Mouse (Mus musculus) heart, postnatal 10 days (tissue): ENCODE measurements at regions not wholly inside any gene's neighbourhood (a gene's known extent, or its start where the extent isn't known, plus 50 kb on each side); places are given as distances from the start of the nearest gene placed in this dataset.
A peak's percentile ranks its signal among the peaks of the same experiment; 100 is the strongest.

ENCODE experiments used
- DNase-seq, 2 experiments: peaks; one replicate each; pipeline ENCODE4 v3.0.0; 2021
- intact Hi-C: fragments of 180-260 bp; cut with DNase I; formaldehyde crosslinking; loops from one replicate; pipeline ENCODE4 v1.15.1; 2025

GRCm38 (mm10) chr15:61428818-61429415 is 506.1 kb upstream of the A1bg start:
- intact Hi-C loops, result no loop called here
- no peak for DNase-seq

- DNase-seq, result no peak
- intact Hi-C loops, result no loop called here
Measured at GRCm38 (mm10) chr15:61422989-61423388, 500.2 kb upstream of the A1bg start.

- peak; percentile 28 to 42 for DNase-seq
- intact Hi-C loops, result loop anchor here (5.0 kb wide), 1 partner anchor 565 kb away; no protein-coding TSS in a partner anchor
Measured at GRCm38 (mm10) chr15:61417506-61417905, 494.7 kb upstream of the A1bg start.

DNA sequence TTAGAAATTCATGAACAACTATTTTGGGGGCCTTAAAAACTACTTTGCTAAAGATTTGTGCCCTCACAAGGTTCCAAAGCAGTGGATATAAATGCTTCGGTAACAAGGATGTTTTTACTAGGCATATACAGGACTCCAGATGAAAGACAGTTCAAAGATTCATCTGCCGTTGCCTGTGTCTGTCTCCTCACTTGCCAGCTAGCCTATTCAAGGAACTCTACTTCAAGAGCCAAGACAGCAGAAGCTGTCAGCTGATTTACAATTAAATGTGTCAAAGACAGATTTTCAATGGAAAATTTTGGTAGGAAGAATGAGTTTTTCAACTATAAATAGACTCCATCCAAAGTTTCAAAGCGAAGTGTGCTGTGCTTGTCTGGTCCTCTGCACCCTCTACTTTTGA is 494.0 kb upstream of the A1bg start:
- DNase-seq, result no peak
- intact Hi-C loops, result loop anchor here (5.0 kb wide), 1 partner anchor 565 kb away; no protein-coding TSS in a partner anchor

DNA sequence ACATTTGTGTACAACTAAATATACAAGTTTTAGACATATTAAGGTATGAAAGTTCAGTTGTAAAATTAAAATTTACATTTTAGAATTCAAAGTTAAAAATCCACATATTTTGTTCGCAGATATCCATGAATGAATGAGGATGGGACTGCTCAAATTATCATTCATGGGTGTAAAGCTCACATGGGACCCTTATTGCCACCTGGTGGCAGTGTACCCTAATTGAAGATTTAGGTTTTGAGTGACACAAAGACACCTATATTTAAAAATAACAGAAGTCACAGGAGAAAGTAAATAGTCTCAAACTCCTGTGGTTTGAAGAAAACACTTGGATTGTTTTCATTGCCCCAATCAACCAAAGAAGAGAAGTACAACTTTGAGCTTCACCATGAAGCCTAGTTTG is 492.8 kb upstream of the A1bg start:
- DNase-seq, result peak; percentile 21 to 40
- intact Hi-C loops, result loop anchor here (5.0 kb wide), 1 partner anchor 567 kb away; no protein-coding TSS in a partner anchor

DNA sequence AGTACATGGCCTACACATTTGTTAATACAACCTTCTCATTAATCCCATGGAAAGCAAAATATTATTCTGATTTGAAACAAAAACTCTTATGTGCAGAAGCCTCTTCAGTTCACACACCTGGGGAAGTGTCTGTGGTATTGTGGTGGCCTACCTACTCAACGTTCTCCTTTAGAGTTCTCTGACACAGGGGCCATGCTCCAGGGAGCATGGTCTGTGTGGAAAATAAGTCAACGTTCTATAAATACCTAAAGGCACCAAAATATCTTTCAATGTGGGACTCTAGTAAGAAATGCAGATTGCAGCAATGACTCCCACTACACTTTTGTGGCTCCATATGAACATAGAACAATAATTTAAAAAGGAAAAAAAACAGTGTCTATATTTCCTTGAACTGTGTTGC is 489.0 kb upstream of the A1bg start:
- intact Hi-C loops, result no loop called here
- no peak for DNase-seq

- no peak for DNase-seq
- intact Hi-C loops, result no loop called here
Measured at GRCm38 (mm10) chr15:61410789-61411188, 488.0 kb upstream of the A1bg start.

GRCm38 (mm10) chr15:61408621-61409020 is 485.8 kb upstream of the A1bg start:
- intact Hi-C loops, result no loop called here
- DNase-seq, result no peak

DNA sequence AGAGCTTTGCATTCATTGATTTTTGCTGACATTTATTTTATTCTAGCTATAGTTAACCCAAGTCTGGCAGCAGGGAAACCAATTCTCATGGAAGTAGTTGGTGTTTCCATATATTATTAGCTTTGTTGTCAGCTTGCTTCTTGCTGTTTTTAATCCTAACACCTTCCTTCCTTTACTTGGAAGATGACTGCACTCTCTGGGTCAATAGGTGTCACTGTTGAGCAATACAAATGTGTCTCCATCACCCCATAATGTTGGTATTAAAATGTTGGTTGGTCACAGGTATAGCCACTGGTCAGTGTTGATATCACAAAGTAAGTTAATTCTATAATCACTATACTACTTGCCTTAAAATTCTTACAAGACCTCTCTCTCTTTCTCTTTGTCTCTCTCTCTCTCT is 477.9 kb upstream of the A1bg start:
- peak; percentile 23 to 39 for DNase-seq
- intact Hi-C loops, result loop anchor here (5.0 kb wide), 1 partner anchor 582 kb away; no protein-coding TSS in a partner anchor

GRCm38 (mm10) chr15:61399971-61400370 is 477.2 kb upstream of the A1bg start:
- no peak for DNase-seq
- intact Hi-C loops, result loop anchor here (2.0 to 5.0 kb wide), 3 partner anchors 49 to 582 kb away; no protein-coding TSS in a partner anchor

DNA sequence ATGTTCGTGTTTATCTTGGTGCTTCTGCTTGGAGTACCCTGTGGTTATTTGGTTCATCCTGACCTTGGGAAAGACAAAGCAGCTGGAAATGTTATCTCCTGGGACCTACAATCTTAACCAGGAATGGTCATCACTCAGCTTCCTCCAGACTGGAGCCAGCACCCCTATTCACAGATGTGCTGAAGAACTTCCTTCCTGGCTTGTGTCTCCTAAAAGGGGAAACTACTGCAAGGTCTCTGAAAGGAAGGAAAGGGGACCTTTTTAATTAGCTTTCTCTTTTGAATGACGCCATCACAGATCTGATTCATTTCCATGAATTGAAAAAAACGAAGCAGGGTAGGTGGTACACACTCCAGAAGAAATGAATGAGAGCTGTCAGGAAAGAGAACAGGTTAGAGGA is 476.0 kb upstream of the A1bg start:
- DNase-seq, result peak; percentile 9 to 15
- intact Hi-C loops, result loop anchor here (2.0 to 5.0 kb wide), 2 partner anchors 48 to 157 kb away; no protein-coding TSS in a partner anchor

DNA sequence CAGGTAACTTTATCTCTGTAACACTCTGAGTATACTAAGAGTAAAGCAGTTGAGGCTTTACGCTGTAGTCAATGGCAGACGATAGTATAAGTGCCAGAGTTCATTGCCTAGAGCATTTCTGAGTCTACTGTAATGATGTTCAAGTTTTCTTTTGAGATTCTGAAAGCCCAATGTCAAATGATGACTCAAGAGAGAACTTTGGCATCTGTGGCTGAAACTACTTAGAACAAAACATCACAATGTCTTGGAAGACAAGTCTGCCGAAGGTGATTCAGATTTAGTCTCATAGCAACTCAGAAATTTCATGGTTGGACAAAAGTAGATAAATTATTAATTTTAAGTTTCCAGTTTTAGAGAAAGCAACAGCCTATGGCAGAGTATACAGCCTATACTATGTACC is 474.2 kb upstream of the A1bg start:
- intact Hi-C loops, result loop anchor here (5.0 kb wide), 1 partner anchor 155 kb away; no protein-coding TSS in a partner anchor
- no peak for DNase-seq

GRCm38 (mm10) chr15:61395296-61395826 is 472.5 kb upstream of the A1bg start:
- peak; percentile 48 to 56 for DNase-seq
- intact Hi-C loops, result loop anchor here (2.0 to 5.0 kb wide), 3 partner anchors 31 to 239 kb away; no protein-coding TSS in a partner anchor

- intact Hi-C loops, result no loop called here
- no peak for DNase-seq
Measured at GRCm38 (mm10) chr15:61380666-61381065, 457.9 kb upstream of the A1bg start.

DNA sequence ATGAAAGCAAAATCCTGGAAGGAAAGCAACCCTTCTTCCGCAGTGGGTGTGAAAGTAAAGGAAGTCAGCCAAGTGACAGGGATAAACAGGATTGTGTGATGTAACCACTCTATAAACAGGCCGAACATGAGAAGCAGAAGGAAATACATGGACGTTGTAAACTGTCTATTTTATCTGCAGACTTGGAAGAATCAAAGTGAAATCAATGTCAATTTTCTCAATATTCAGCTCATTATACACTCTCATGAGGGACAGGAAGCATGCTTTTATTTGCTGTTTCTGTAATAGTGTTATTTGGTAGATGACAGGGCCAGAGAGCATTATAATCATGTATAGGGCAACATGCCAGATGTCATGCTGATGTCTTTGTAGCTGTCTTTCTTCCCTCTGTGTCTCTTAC is 443.5 kb upstream of the A1bg start:
- intact Hi-C loops, result no loop called here
- no peak for DNase-seq

DNA sequence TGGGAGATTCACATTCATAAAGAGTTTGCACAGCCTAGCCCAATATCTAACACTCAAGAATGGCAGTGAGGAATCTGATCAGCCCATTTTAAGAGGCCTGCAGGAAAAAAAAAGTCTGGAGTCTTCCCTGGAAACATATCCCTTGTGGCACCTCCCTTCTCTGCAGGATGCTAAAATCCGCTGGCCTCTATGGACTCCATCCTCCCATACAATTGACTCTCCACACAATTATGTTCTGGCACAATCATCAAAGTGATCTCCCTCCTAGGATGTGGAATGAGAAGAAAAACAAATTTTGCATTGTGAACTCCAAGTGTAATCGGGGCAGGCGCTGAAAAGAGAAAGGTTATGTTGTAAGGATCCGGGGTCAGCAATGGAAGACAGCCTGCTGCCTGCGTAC is 442.7 kb upstream of the A1bg start:
- intact Hi-C loops, result loop anchor here (2.0 kb wide), 1 partner anchor 29 kb away; no protein-coding TSS in a partner anchor
- peak in 1 of 2 experiments; percentile 12 for DNase-seq

DNA sequence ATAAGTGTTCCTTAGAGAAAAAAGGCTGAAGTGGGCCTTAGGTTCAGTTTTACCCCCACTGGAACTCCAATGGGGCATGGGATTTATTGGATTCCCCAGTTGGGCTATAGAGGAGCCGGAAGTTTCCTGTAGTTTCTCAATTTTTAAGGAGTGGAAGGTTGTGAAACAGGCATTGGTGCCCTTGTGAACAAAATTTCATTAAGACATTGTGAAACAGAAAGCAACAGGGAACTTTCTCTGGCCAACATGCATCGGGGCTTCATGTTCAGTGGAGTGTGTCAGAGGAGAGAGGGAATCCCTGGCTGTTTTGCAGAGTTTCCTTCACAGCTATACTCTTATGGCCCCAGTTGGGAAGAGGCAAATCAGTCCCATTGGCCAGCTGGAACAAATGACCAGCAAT is 441.6 kb upstream of the A1bg start:
- no peak for DNase-seq
- intact Hi-C loops, result loop anchor here (2.0 kb wide), 1 partner anchor 30 kb away; no protein-coding TSS in a partner anchor

GRCm38 (mm10) chr15:61361254-61361653 is 438.4 kb upstream of the A1bg start:
- intact Hi-C loops, result no loop called here
- DNase-seq, result no peak

DNA sequence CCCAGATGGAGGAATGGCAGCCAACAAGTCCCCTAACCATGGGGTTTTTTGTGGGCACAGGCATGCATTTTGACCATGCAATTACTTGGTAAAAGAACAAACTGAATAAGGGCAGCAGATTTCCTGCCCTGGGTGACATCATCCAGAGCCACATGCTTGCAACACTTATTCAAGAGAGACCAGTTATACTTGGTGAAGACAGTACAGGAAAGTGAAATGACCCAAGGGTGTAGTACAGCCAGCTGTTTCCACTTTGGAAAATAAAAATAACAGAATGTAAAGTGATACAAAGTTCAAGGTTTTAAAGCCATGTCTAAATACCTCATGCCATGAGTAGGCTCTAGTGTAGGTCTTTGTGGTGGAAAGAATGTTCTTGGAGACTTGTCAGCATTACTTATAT is 432.5 kb upstream of the A1bg start:
- intact Hi-C loops, result no loop called here
- no peak for DNase-seq

- intact Hi-C loops, result loop anchor here (2.0 kb wide), 1 partner anchor 47 kb away; no protein-coding TSS in a partner anchor
- no peak for DNase-seq
Measured at GRCm38 (mm10) chr15:61351729-61352342, 429.0 kb upstream of the A1bg start.

DNA sequence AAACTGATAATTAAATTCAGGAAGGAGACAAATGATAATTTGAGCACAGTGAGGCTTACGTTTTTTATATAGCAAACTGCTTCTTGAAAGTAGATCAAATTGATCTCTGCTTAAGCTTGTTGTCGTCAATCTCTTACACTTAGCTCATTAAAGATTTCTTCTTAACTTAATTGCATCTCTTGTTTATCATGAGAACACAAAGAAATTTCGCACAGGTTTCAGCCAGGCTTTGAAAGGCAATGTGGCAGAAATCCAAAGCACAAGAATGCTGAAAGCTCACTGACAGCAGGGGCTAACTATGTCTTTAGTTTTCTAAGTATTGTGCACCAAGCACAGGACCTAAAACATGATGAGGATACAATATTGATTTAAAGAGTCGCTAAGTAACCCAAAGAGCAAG is 422.3 kb upstream of the A1bg start:
- DNase-seq, result no peak
- intact Hi-C loops, result no loop called here

DNA sequence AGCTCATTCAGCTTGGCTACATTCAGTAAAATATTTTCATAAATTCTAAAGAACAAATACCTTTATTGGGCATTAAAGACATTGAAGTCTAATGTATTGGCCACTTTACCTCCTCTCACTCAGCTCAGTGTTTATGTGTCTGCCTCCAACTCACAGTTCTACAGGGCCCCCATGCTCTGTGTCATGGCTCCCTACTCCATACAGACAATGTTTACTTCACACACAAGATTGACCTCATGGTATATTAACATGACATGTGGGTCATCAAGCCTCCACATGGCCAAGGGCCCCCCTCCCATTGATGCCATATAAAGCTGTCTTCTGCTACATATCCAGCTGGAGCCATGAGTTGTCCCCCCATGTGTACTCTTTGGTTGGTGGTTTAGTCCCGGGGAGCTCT is 419.8 kb upstream of the A1bg start:
- intact Hi-C loops, result no loop called here

More for the DNA sequence above, 419.8 kb upstream of the A1bg start:
- DNase-seq, result no peak
